Mouse (Mus musculus): ENCODE measurements around the gene Syne4. TPM values are rescaled to one million over a fixed set of nuclear protein-coding genes. Genes with fewer than 3 reads are reported as not detected.

The Syne4 gene
- total RNA-seq, 1 experiment, result 14.5 TPM

- DNase-seq (ENCODE audit: low read depth, low spot score), result no peak
- TF ChIP-seq CHD2 (IDR thresholded peaks at IDR 0.05; ENCODE audit: low read depth, low read length), result no peak
- no peak for TF ChIP-seq ZC3H11A (IDR thresholded peaks at IDR 0.05; ENCODE audit: borderline replicate concordance, low read depth, low read length)
- TF ChIP-seq MAFK (IDR thresholded peaks at IDR 0.05; ENCODE audit: insufficient read depth, low read depth, low read length), result no peak
- TF ChIP-seq ZNF384 (IDR thresholded peaks at IDR 0.05; ENCODE audit: low read depth, low read length), result no peak
- TF ChIP-seq HCFC1 (IDR thresholded peaks at IDR 0.05; ENCODE audit: borderline replicate concordance, insufficient read depth, low read length), result no peak
- in situ Hi-C loops (cut with MboI; ENCODE audit: low sequenced_read_pairs in 2 of 2, unreplicated experiment in 2 of 2), result no loop called here
- H3K9ac ChIP-seq (ENCODE audit: insufficient read depth, low read depth, low read length, poor library complexity, severe bottlenecking), result no peak overlapping the region
- H3K4me3 ChIP-seq (ENCODE audit: insufficient read depth in 1 of 2, low read depth in 1 of 2, low read length in 2 of 2, poor library complexity in 1 of 2, severe bottlenecking in 1 of 2), result peak overlapping the region; percentile 13 to 21; a peak in 1 of 4 replicates
- H3K4me1 ChIP-seq (ENCODE audit: control insufficient read depth in 2 of 2, insufficient read depth in 2 of 2, low read length in 2 of 2, poor library complexity in 1 of 2), result peaks cover 0 to 11% of the 10 kb centered on the region in 2 experiments; a peak in 1 of 4 replicates
- no peak overlapping the region for H3K27ac ChIP-seq (ENCODE audit: insufficient read depth, low read depth, low read length, poor library complexity, severe bottlenecking)
- no peaks in the 10 kb centered on the region for H3K36me3 ChIP-seq (ENCODE audit: control insufficient read depth, insufficient read depth, low read length, poor library complexity, severe bottlenecking)
- no peaks in the 10 kb centered on the region for H3K9me3 ChIP-seq (ENCODE audit: control insufficient read depth, insufficient read depth, low read depth, low read length)
Measured at GRCm38 (mm10) chr7:30289714-30290399, 24.8 kb upstream of the Syne4 start.

- DNase-seq (ENCODE audit: low read depth, low spot score), result no peak
- H3K4me1 ChIP-seq (ENCODE audit: control insufficient read depth in 2 of 2, insufficient read depth in 2 of 2, low read length in 2 of 2, poor library complexity in 1 of 2), result peaks cover 0 to 11% of the 10 kb centered on the region in 2 experiments; a peak in 1 of 4 replicates
- no peak within 1 kb of the TSS for H3K27ac ChIP-seq (ENCODE audit: insufficient read depth, low read depth, low read length, poor library complexity, severe bottlenecking)
- TF ChIP-seq CHD2 (IDR thresholded peaks at IDR 0.05; ENCODE audit: low read depth, low read length) (no peak), MAFK (IDR thresholded peaks at IDR 0.05; ENCODE audit: insufficient read depth, low read depth, low read length) (no peak), ZNF384 (IDR thresholded peaks at IDR 0.05; ENCODE audit: low read depth, low read length) (no peak), HCFC1 (IDR thresholded peaks at IDR 0.05; ENCODE audit: borderline replicate concordance, insufficient read depth, low read length) (no peak), ZC3H11A (IDR thresholded peaks at IDR 0.05; ENCODE audit: borderline replicate concordance, low read depth, low read length) (no peak)
- no peaks in the 10 kb centered on the region for H3K36me3 ChIP-seq (ENCODE audit: control insufficient read depth, insufficient read depth, low read length, poor library complexity, severe bottlenecking)
- in situ Hi-C loops (cut with MboI; ENCODE audit: low sequenced_read_pairs in 2 of 2, unreplicated experiment in 2 of 2), result no loop called here
- H3K9me3 ChIP-seq (ENCODE audit: control insufficient read depth, insufficient read depth, low read depth, low read length), result no peaks in the 10 kb centered on the region
- peak within 1 kb of the TSS; percentile 52 to 73 for H3K4me3 ChIP-seq (ENCODE audit: insufficient read depth in 1 of 2, low read depth in 1 of 2, low read length in 2 of 2, poor library complexity in 1 of 2, severe bottlenecking in 1 of 2)
- peak within 1 kb of the TSS; percentile 65 for H3K9ac ChIP-seq (ENCODE audit: insufficient read depth, low read depth, low read length, poor library complexity, severe bottlenecking)
Measured at GRCm38 (mm10) chr7:30291215-30292131, 23.1 kb upstream of the Syne4 start, which contains the start of gene Clip3. TSS of gene Clip3 (plus strand) at chr7:30291728.

DNA sequence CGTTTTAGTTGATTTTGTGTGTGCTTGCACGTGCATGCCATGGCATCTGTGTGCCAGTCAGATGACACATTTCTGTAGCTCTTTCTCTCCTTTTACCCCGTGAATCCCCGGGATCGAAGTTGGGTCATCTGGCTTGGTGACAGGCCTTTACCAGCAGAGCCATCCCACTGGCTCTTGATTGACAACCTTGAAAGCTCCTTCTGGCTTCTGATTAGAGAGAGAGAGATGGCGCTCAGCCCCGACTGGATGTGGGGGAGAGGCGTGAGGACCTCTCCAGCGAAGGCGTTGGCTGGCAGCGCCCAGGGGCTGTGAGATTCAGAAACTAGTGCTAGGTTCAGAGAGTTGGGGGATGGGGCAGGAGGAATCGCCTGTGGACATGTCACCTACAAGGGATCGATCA, 20.8 kb upstream of the Syne4 start:
- Histone ChIP-seq H3K36me3 (ENCODE audit: control insufficient read depth, insufficient read depth, low read length, poor library complexity, severe bottlenecking) (no peaks in the 10 kb centered on the region), H3K4me1 (ENCODE audit: control insufficient read depth in 2 of 2, insufficient read depth in 2 of 2, low read length in 2 of 2, poor library complexity in 1 of 2) (peaks cover 0 to 9% of the 10 kb centered on the region in 2 experiments; a peak in 1 of 4 replicates), H3K27ac (ENCODE audit: insufficient read depth, low read depth, low read length, poor library complexity, severe bottlenecking) (no peak overlapping the region), H3K9me3 (ENCODE audit: control insufficient read depth, insufficient read depth, low read depth, low read length) (no peaks in the 10 kb centered on the region), H3K9ac (ENCODE audit: insufficient read depth, low read depth, low read length, poor library complexity, severe bottlenecking) (no peak overlapping the region), H3K4me3 (ENCODE audit: insufficient read depth in 1 of 2, low read depth in 1 of 2, low read length in 2 of 2, poor library complexity in 1 of 2, severe bottlenecking in 1 of 2) (no peak overlapping the region)
- in situ Hi-C loops (cut with MboI; ENCODE audit: low sequenced_read_pairs in 2 of 2, unreplicated experiment in 2 of 2), result no loop called here
- TF ChIP-seq MAFK (IDR thresholded peaks at IDR 0.05; ENCODE audit: insufficient read depth, low read depth, low read length) (no peak), HCFC1 (IDR thresholded peaks at IDR 0.05; ENCODE audit: borderline replicate concordance, insufficient read depth, low read length) (no peak), ZC3H11A (IDR thresholded peaks at IDR 0.05; ENCODE audit: borderline replicate concordance, low read depth, low read length) (no peak), CHD2 (IDR thresholded peaks at IDR 0.05; ENCODE audit: low read depth, low read length) (no peak), ZNF384 (IDR thresholded peaks at IDR 0.05; ENCODE audit: low read depth, low read length) (no peak)
- DNase-seq (ENCODE audit: low read depth, low spot score), result no peak

DNA sequence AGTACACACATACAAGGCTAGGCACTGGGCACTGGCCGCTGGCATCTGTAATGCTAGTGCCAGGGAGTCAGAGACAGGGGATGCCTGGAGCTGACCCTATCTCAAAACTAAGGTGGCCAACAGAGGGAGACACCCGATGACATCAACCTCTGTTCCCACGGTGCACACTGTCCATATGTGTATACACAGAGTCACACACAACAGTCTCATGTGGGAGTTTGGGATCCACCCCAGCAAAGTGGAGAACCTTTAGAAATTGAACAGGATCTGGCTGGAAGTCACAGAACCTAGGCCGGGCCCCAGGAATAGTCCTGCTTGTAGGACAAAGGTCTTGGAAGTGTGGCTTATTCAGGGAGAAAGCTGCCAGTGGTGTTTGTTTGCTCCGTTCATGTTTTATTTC, 20.3 kb upstream of the Syne4 start:
- in situ Hi-C loops (cut with MboI; ENCODE audit: low sequenced_read_pairs in 2 of 2, unreplicated experiment in 2 of 2), result no loop called here
- H3K4me1 ChIP-seq (ENCODE audit: control insufficient read depth in 2 of 2, insufficient read depth in 2 of 2, low read length in 2 of 2, poor library complexity in 1 of 2), result peaks cover 0 to 7% of the 10 kb centered on the region in 2 experiments; a peak in 1 of 4 replicates
- DNase-seq (ENCODE audit: low read depth, low spot score), result no peak
- H3K4me3 ChIP-seq (ENCODE audit: insufficient read depth in 1 of 2, low read depth in 1 of 2, low read length in 2 of 2, poor library complexity in 1 of 2, severe bottlenecking in 1 of 2), result no peak overlapping the region
- no peak overlapping the region for H3K9ac ChIP-seq (ENCODE audit: insufficient read depth, low read depth, low read length, poor library complexity, severe bottlenecking)
- no peaks in the 10 kb centered on the region for H3K9me3 ChIP-seq (ENCODE audit: control insufficient read depth, insufficient read depth, low read depth, low read length)
- H3K36me3 ChIP-seq (ENCODE audit: control insufficient read depth, insufficient read depth, low read length, poor library complexity, severe bottlenecking), result no peaks in the 10 kb centered on the region
- TF ChIP-seq ZC3H11A (IDR thresholded peaks at IDR 0.05; ENCODE audit: borderline replicate concordance, low read depth, low read length) (no peak), HCFC1 (IDR thresholded peaks at IDR 0.05; ENCODE audit: borderline replicate concordance, insufficient read depth, low read length) (no peak), MAFK (IDR thresholded peaks at IDR 0.05; ENCODE audit: insufficient read depth, low read depth, low read length) (no peak)
- no peak overlapping the region for H3K27ac ChIP-seq (ENCODE audit: insufficient read depth, low read depth, low read length, poor library complexity, severe bottlenecking)

Data from ES-E14 (cell line).